Mouse (Mus musculus): ENCODE data around the gene Grhpr.

- TF ChIP-seq CTCF (conservative IDR thresholded peaks at IDR 0.05; ENCODE audit: low read length), result no peak
- TF ChIP-seq POU5F1 (IDR thresholded peaks at IDR 0.05; ENCODE audit: borderline replicate concordance, low read length), result no peak
Measured at GRCm38 (mm10) chr4:44943480-44943879, 37.7 kb upstream of the Grhpr start.

Data from E14TG2a.4 (cell line).